Mouse (Mus musculus) forebrain, embryonic 12.5 days (tissue): Measurements from ENCODE around the gene Stk32b. TPM values are rescaled to one million over a fixed set of nuclear protein-coding genes. Genes with fewer than 3 reads are reported as not detected.

Experiments
- ATAC-seq: fragments of 200-750 bp; cut with Nextera tagmentation; 2 replicates; pipeline ENCODE4 v1.8.0; 2017; ENCODE audit warnings: moderate TSS enrichment; ENCODE audit not compliant: low FRiP score
- H3K27ac ChIP-seq: fragments of 300-500 bp; sonication (generic); 2 replicates; pipeline ENCODE4 v1.5.1; 2016; ENCODE audit warnings: mild to moderate bottlenecking
- H3K27me3 ChIP-seq: fragments of 300-500 bp; sonication (generic); 2 replicates; pipeline ENCODE4 v1.6.1; 2016; ENCODE audit warnings: mild to moderate bottlenecking
- H3K36me3 ChIP-seq: fragments of 300-500 bp; sonication (generic); replicated peaks from 2 replicates; pipeline ENCODE4 v1.6.1; 2016; ENCODE audit warnings: mild to moderate bottlenecking
- H3K4me1 ChIP-seq: fragments of 300-500 bp; sonication (generic); 2 replicates; pipeline ENCODE4 v1.6.1; 2016
- H3K4me2 ChIP-seq: fragments of 300-500 bp; sonication (generic); 2 replicates; pipeline ENCODE4 v1.6.1; 2016; ENCODE audit warnings: mild to moderate bottlenecking, moderate library complexity
- H3K4me3 ChIP-seq: fragments of 300-500 bp; sonication (generic); replicated peaks from 2 replicates; pipeline ENCODE4 v1.5.1; 2016; ENCODE audit warnings: mild to moderate bottlenecking
- H3K9ac ChIP-seq: fragments of 300-500 bp; sonication (generic); 2 replicates; pipeline ENCODE4 v1.6.1; 2016; ENCODE audit warnings: mild to moderate bottlenecking
- H3K9me3 ChIP-seq: fragments of 300-500 bp; sonication (generic); 2 replicates; pipeline ENCODE4 v1.6.1; 2016
- WGBS: fragments of 180-500 bp; shearing (Covaris S2); methylation state at CpG from one replicate; pipeline ENCODE4 v1.1.7; 2016; 5-methylcytosine and 5-hydroxymethylcytosine counted together
- polyA plus RNA-seq: library from polyadenylated mRNA; unstranded; fragments of >200 nt; fragmentation: Nextera tagmentation; extraction: Ambion mirVana; gene quantifications from 2 replicates; pipeline ENCODE4 v1.2.1, GENCODE M21; 2016

Gene Stk32b
- 4.3 and 6.5 TPM in 2 replicates for polyA plus RNA-seq

GRCm38 (mm10) chr5:37716505-37717372 is at the start of gene Stk32b:
Stk32b (minus strand) TSS chr5:37717171.
- H3K27ac ChIP-seq, result peak within 1 kb of the TSS; percentile 54
- under 1% methylated on average over 40 of the region's 40 CpGs for WGBS

DNA sequence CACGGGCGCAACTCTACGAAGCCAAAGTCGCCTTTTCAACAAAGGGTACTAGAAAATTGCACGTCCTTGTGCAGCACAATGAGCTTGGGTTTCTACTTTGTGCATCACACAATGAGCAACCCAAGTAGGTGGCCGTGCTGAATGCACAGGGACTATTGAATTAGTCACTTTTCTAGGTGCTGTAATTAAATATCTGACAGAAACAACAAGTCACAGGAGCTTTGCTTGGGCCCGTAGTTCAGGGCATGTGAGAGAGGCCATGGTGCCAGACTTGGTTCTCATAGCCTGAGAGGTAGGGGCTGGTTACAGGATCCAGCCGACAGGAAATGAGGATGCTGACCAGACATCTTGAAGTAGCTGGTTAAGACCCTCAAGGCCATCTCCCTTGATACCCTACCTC is 48.9 kb upstream of the Stk32b start:
- ATAC-seq, result no peak
- Histone ChIP-seq H3K4me2 (no peak overlapping the region), H3K9me3 (no peaks in the 10 kb centered on the region), H3K4me1 (peaks cover 18% of the 10 kb centered on the region), H3K9ac (no peak overlapping the region), H3K27me3 (peaks cover 46% of the 10 kb centered on the region), H3K36me3 (no peaks in the 10 kb centered on the region), H3K27ac (no peak overlapping the region), H3K4me3 (no peak overlapping the region)
- WGBS, result 9% methylated on average over 8 of the region's 8 CpGs

More at GRCm38 (mm10) chr5:37716505-37717372, at the start of gene Stk32b:
- H3K4me2 ChIP-seq, result peak within 1 kb of the TSS; percentile 72
- H3K4me1 ChIP-seq, result peaks cover 5% of the 10 kb centered on the region
- peaks cover 43% of the 10 kb centered on the region for H3K27me3 ChIP-seq
- H3K9ac ChIP-seq, result peak within 1 kb of the TSS; percentile 56
- peak within 1 kb of the TSS; percentile 45 for H3K4me3 ChIP-seq
- H3K9me3 ChIP-seq, result no peaks in the 10 kb centered on the region
- peak; percentile 92 for ATAC-seq
- H3K36me3 ChIP-seq, result no peaks in the 10 kb centered on the region

DNA sequence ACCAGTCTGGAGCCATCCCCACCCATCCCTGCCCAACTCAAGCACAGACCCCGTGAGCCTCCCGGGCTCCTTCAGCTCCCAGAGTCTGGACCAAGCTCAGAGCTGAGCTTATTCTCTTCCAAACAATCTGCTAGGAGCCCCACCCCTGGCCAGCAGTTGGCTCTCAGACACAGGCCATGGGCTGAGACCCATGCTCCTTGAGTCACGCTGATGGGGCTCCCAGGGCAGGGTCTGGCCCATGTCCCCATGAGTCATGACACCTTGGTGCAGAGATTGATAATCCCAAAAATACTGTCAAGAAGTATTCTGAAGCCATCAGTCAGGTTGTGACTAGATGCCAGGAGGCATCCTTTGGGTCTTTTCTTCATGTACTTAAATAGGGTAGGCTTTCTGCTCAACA is 45.1 kb upstream of the Stk32b start:
- Histone ChIP-seq H3K36me3 (no peaks in the 10 kb centered on the region), H3K27ac (no peak overlapping the region), H3K9ac (no peak overlapping the region), H3K4me3 (no peak overlapping the region), H3K4me2 (no peak overlapping the region), H3K4me1 (peaks cover 6% of the 10 kb centered on the region; the same call in 1 of the 2 replicates), H3K9me3 (no peaks in the 10 kb centered on the region), H3K27me3 (peaks cover 24% of the 10 kb centered on the region)
- WGBS, result 95% methylated on average over 3 of the region's 3 CpGs
- ATAC-seq, result no peak

DNA sequence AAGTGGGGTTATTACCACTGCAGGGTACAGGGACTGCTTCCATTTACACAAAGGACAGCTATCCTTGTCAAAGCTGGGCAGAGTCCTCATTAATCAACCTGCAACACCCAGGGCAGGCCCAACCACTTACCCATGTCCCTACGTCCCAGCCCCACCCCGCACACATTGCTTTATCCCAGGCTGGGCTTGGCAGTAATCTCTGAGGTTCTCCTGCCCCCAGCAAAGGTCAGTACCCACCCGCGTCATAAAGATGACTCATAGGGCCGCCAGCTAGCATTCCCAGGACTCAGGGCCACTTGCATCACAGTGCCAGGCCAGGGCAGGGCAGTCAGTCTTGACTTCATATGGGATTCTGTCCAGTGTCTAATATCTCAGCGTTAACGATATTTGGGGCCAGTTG is 36.4 kb upstream of the Stk32b start:
- H3K27me3 ChIP-seq, result no peaks in the 10 kb centered on the region
- no peaks in the 10 kb centered on the region for H3K36me3 ChIP-seq
- no peaks in the 10 kb centered on the region for H3K4me1 ChIP-seq
- 84% methylated on average over 7 of the region's 7 CpGs for WGBS
- no peak for ATAC-seq
- no peak overlapping the region for H3K4me3 ChIP-seq
- no peaks in the 10 kb centered on the region for H3K9me3 ChIP-seq
- H3K27ac ChIP-seq, result no peak overlapping the region
- no peak overlapping the region for H3K9ac ChIP-seq
- H3K4me2 ChIP-seq, result no peak overlapping the region

DNA sequence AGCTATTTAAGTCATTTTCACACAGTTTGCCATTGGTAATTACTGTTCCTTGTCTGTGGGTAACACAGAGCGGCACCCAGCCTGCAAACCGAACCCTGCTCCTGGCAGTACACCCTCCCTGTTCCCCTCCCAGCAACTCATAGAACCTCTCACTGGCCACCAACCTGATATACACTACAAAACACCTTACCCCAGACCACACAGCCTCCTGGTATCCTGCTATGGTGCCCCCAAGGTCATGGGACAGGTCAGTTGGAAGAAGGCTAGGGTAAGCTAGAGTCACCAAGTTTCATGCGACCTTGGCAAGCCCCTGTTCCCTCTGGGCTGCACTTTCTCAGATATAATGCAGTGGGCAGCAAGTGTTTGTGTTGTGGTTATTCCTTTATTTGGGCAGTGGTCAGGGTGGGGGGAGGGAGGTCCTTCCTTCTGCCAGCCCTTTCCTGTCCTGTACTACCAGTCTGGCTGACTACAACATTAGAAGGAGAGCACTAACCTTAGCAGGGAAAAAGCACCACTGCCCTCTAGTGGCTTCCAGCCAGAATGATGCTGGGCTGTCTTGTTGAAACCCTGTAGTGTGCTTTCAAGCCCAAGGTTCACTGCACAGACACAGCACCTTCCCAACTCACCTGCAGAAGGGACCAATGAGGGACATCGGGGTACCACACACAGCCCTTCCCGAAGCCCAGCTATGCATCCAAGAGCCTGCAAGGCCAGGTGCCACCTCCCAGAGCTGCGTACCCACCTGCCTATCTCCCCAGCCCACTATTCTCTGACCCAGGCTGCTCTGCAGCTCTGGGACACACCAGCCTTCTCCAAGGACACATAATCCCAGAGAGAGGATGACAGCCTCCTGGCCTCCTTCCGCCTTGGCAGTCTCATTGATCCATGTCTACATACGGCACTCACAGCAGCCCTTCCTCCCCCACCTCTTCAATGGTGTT is 35.3 kb upstream of the Stk32b start:
- Histone ChIP-seq H3K27ac (no peak overlapping the region), H3K27me3 (no peaks in the 10 kb centered on the region), H3K36me3 (no peaks in the 10 kb centered on the region), H3K4me1 (no peaks in the 10 kb centered on the region), H3K4me3 (no peak overlapping the region), H3K4me2 (no peak overlapping the region), H3K9me3 (no peaks in the 10 kb centered on the region), H3K9ac (no peak overlapping the region)
- ATAC-seq, result peak; percentile 74
- 71% methylated on average over 8 of the region's 8 CpGs for WGBS

GRCm38 (mm10) chr5:37743889-37744707 is 27.1 kb upstream of the Stk32b start:
- WGBS, result 81% methylated on average over 13 of the region's 13 CpGs

GRCm38 (mm10) chr5:37736213-37736612 is 19.2 kb upstream of the Stk32b start:
- Histone ChIP-seq H3K36me3 (no peaks in the 10 kb centered on the region), H3K4me2 (no peak overlapping the region), H3K27me3 (no peaks in the 10 kb centered on the region; the same call in 1 of the 2 replicates), H3K27ac (no peak overlapping the region), H3K9ac (no peak overlapping the region), H3K9me3 (no peaks in the 10 kb centered on the region), H3K4me3 (no peak overlapping the region), H3K4me1 (0 out of 2 replicates have a peak, but pooled peaks cover 3% of the 10 kb centered on the region)
- WGBS, result 46% methylated on average over 7 of the region's 7 CpGs
- no peak for ATAC-seq

More at GRCm38 (mm10) chr5:37743889-37744707, 27.1 kb upstream of the Stk32b start:
- Histone ChIP-seq H3K36me3 (no peaks in the 10 kb centered on the region), H3K9ac (no peak overlapping the region), H3K4me1 (no peaks in the 10 kb centered on the region), H3K9me3 (no peaks in the 10 kb centered on the region), H3K4me3 (no peak overlapping the region), H3K4me2 (no peak overlapping the region), H3K27me3 (0 out of 2 replicates have a peak, but pooled peaks cover 4% of the 10 kb centered on the region), H3K27ac (no peak overlapping the region)
- no peak for ATAC-seq

GRCm38 (mm10) chr5:37735224-37735623 is 18.3 kb upstream of the Stk32b start, which contains the start of gene Cytl1:
Cytl1 (plus strand) TSS chr5:37735519.
- no peak for ATAC-seq
- no peaks in the 10 kb centered on the region; the same call in 1 of the 2 replicates for H3K27me3 ChIP-seq
- no peak within 1 kb of the TSS for H3K9ac ChIP-seq
- H3K9me3 ChIP-seq, result no peaks in the 10 kb centered on the region
- no peaks in the 10 kb centered on the region for H3K36me3 ChIP-seq
- no peak within 1 kb of the TSS for H3K4me3 ChIP-seq
- H3K27ac ChIP-seq, result no peak within 1 kb of the TSS
- no peak within 1 kb of the TSS for H3K4me2 ChIP-seq
- WGBS, result 31% methylated on average over 5 of the region's 5 CpGs
- 0 out of 2 replicates have a peak, but pooled peaks cover 3% of the 10 kb centered on the region for H3K4me1 ChIP-seq

- no peak overlapping the region for H3K4me2 ChIP-seq
- H3K27ac ChIP-seq, result no peak overlapping the region
- no peaks in the 10 kb centered on the region for H3K9me3 ChIP-seq
- no peak overlapping the region for H3K9ac ChIP-seq
- H3K4me1 ChIP-seq, result 0 out of 2 replicates have a peak, but pooled peaks cover 3% of the 10 kb centered on the region
- H3K4me3 ChIP-seq, result no peak overlapping the region
- no peaks in the 10 kb centered on the region for H3K36me3 ChIP-seq
- no peak for ATAC-seq
- 90% methylated on average over 2 of the region's 2 CpGs for WGBS
- H3K27me3 ChIP-seq, result no peaks in the 10 kb centered on the region
These were observed 13.8 kb upstream of the Stk32b start for GRCm38 (mm10) chr5:37730781-37731180.

DNA sequence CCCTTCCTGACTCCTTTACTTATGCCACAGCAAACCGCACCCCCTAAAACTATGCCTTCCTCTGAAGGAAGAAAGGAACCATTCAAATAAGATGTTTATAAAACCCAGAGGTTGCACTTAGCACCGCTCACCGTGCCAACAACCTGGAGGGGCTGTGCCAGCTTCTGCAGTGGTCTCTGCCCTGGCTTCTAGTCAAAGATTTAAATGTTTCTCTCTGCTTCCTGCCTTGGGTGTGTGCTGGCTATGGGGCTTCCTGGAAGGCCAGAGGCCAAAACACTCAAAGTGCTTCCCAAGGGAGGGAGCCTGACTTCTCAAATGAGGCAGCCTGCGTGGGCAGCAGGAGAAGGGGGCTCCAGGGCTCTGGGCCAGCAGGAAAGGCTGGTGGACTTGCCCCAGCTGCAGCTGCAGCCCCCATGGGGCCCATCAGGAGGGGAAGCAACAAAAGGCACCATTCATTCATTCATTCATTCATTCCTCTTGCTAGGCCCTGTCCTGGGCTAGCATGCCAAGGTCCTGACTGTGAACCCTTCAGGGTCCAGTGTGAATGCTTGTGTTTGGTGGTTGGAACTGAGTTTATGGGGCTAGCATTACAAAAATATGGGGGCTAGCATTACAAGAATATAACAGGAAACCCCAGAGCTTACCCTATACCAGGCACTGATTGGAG is 8.4 kb upstream of the Stk32b start:
- H3K36me3 ChIP-seq, result no peaks in the 10 kb centered on the region

GRCm38 (mm10) chr5:37720670-37721069 is 3.7 kb upstream of the Stk32b start:
- no peaks in the 10 kb centered on the region for H3K36me3 ChIP-seq

More for the DNA sequence above, 8.4 kb upstream of the Stk32b start:
- Histone ChIP-seq H3K9ac (no peak overlapping the region), H3K9me3 (no peaks in the 10 kb centered on the region), H3K27me3 (0 out of 2 replicates have a peak, but pooled peaks cover 2% of the 10 kb centered on the region), H3K27ac (no peak overlapping the region), H3K4me1 (no peaks in the 10 kb centered on the region; the same call in 1 of the 2 replicates), H3K4me2 (no peak overlapping the region), H3K4me3 (no peak overlapping the region)
- WGBS, result 78% methylated on average over 4 of the region's 4 CpGs
- ATAC-seq, result no peak

More at GRCm38 (mm10) chr5:37720670-37721069, 3.7 kb upstream of the Stk32b start:
- peaks cover 39% of the 10 kb centered on the region for H3K27me3 ChIP-seq
- H3K4me1 ChIP-seq, result peaks cover 5% of the 10 kb centered on the region
- no peak overlapping the region for H3K4me2 ChIP-seq
- ATAC-seq, result no peak
- no peaks in the 10 kb centered on the region for H3K9me3 ChIP-seq
- H3K4me3 ChIP-seq, result no peak overlapping the region
- no peak overlapping the region for H3K9ac ChIP-seq
- WGBS, result 51% methylated on average over 6 of the region's 6 CpGs
- no peak overlapping the region; the same call in 1 of the 2 replicates for H3K27ac ChIP-seq
